Mouse (Mus musculus) frontal cortex, adult 2 months (tissue): ENCODE measurements at regions not wholly inside any gene's neighbourhood (a gene's known extent, or its start where the extent isn't known, plus 50 kb on each side); places are given as distances from the start of the nearest gene placed in this dataset.

Source experiments
- DNase-seq, 2 experiments: peaks; one replicate each; pipeline ENCODE4 v3.0.0; 2022; ENCODE audit warnings: low spot score in 1 of 2; ENCODE audit errors: extremely low spot score in 1 of 2

GRCm38 (mm10) chr8:35983083-35983482, 217.5 kb downstream of the Gm19410 start:
- no peak for DNase-seq

GRCm38 (mm10) chr8:35985152-35985689, 219.6 kb downstream of the Gm19410 start:
- peak in 1 of 2 experiments; percentile 53 for DNase-seq

- no peak for DNase-seq
Observed at GRCm38 (mm10) chr8:35987327-35987726, 221.7 kb downstream of the Gm19410 start.

- DNase-seq, result no peak
Observed at GRCm38 (mm10) chr8:35991013-35991412, 225.4 kb downstream of the Gm19410 start.

- no peak for DNase-seq
Observed at GRCm38 (mm10) chr8:35991936-35992603, 226.5 kb downstream of the Gm19410 start.

GRCm38 (mm10) chr8:35996330-35997077, 230.9 kb downstream of the Gm19410 start:
- no peak for DNase-seq

- peak in 1 of 2 experiments; percentile 51 for DNase-seq
Observed at GRCm38 (mm10) chr8:35999584-35999983, 234.0 kb downstream of the Gm19410 start.

GRCm38 (mm10) chr8:36004387-36004786, 238.8 kb downstream of the Gm19410 start:
- no peak for DNase-seq

- DNase-seq, result no peak
Observed at GRCm38 (mm10) chr8:36005536-36005935, 239.9 kb downstream of the Gm19410 start.

GRCm38 (mm10) chr8:36007724-36008123, 242.1 kb downstream of the Gm19410 start:
- DNase-seq, result no peak

GRCm38 (mm10) chr8:36009565-36009964, 244.0 kb downstream of the Gm19410 start:
- DNase-seq, result no peak

- no peak for DNase-seq
Observed at GRCm38 (mm10) chr8:36010446-36011217, 245.0 kb downstream of the Gm19410 start.

GRCm38 (mm10) chr8:36014862-36015261, 249.3 kb downstream of the Gm19410 start:
- peak in 1 of 2 experiments; percentile 65 for DNase-seq

- no peak for DNase-seq
Observed at GRCm38 (mm10) chr8:36016321-36017114, 250.9 kb downstream of the Gm19410 start.

GRCm38 (mm10) chr8:36018993-36019753, 253.6 kb downstream of the Gm19410 start:
- no peak for DNase-seq

- peak; percentile 76 to 81 for DNase-seq
Observed at GRCm38 (mm10) chr8:36019895-36020294, 254.3 kb downstream of the Gm19410 start.

GRCm38 (mm10) chr8:36027586-36027985, 262.0 kb downstream of the Gm19410 start:
- no peak for DNase-seq

- DNase-seq, result no peak
Observed at GRCm38 (mm10) chr8:36028121-36028955, 262.7 kb downstream of the Gm19410 start.

GRCm38 (mm10) chr8:36029445-36029844, 263.9 kb downstream of the Gm19410 start:
- DNase-seq, result no peak
